Comparison of ENCODE assay signal across 14 mouse cellular contexts in genomic region chr16:55798845-55799244, GRCm38 (mm10). TPM values are rescaled to one million over a fixed set of nuclear protein-coding genes. Genes with fewer than 3 reads are reported as not detected.
DNase-seq lines count a peak whose midpoint lies in the region; ATAC-seq and TF ChIP-seq lines count a peak whose summit lies in the region.
"Had no signal": no experiment of that assay in that cellular context is flagged by ENCODE, and none has a peak within 500 bp of the region (broad histone marks: within the 10 kb centered on the region; RNA-seq: fewer than 3 reads in every experiment).

No protein-coding gene starts in this region.

- intact Hi-C loops in left cerebral cortex, postnatal 14 days (cut with DNase I), result no loop called here

- H3K9me3 ChIP-seq in liver, embryonic 11.5 days (ENCODE audit: control insufficient read depth, low read length), result no peaks in the 10 kb centered on the region
- no peaks in the 10 kb centered on the region for H3K9me3 ChIP-seq in lung, embryonic 15.5 days
- H3K9me3 ChIP-seq in kidney, embryonic 15.5 days (replicated peaks), result no peaks in the 10 kb centered on the region
- H3K9me3 ChIP-seq: embryonic facial prominence, embryonic 12.5 days; limb, embryonic 12.5 days had no signal

- no peak for TF ChIP-seq POLR2A in liver, adult 2 months (IDR thresholded peaks at IDR 0.05; ENCODE audit: extremely low read depth, insufficient read depth, low read length)

- no peak overlapping the region for H3K4me3 ChIP-seq in liver, adult 2 months (ENCODE audit: insufficient read depth, low read depth, low read length)
- H3K4me3 ChIP-seq in liver, embryonic 11.5 days (ENCODE audit: low read depth, low read length), result no peak overlapping the region
- no peak overlapping the region for H3K4me3 ChIP-seq in lung, embryonic 15.5 days
- no peak overlapping the region for H3K4me3 ChIP-seq in kidney, embryonic 15.5 days (replicated peaks)
- H3K4me3 ChIP-seq: embryonic facial prominence, embryonic 12.5 days; limb, embryonic 12.5 days had no signal

- no peak overlapping the region for H3K4me2 ChIP-seq in liver, embryonic 11.5 days
- H3K4me2 ChIP-seq in lung, embryonic 15.5 days, result no peak overlapping the region
- H3K4me2 ChIP-seq in kidney, embryonic 15.5 days, result no peak overlapping the region
- H3K4me2 ChIP-seq: embryonic facial prominence, embryonic 12.5 days; limb, embryonic 12.5 days had no signal

- no peak for ATAC-seq in liver, embryonic 11.5 days (replicated peaks; ENCODE audit: low FRiP score)
- ATAC-seq in lung, embryonic 15.5 days (ENCODE audit: borderline replicate concordance, extremely low read depth, low FRiP score, low TSS enrichment), result peak; percentile 91; the same call in 1 of the 2 replicates
- ATAC-seq in megakaryocyte progenitor cell, adult 5-6 weeks (replicated peaks; ENCODE audit: poor library complexity), result peak; percentile 90
- no peak for ATAC-seq in kidney, embryonic 15.5 days (replicated peaks; ENCODE audit: low FRiP score)

- H3K27me3 ChIP-seq in liver, adult 2 months (ENCODE audit: control insufficient read depth, insufficient read depth, low read length), result no peaks in the 10 kb centered on the region
- H3K27me3 ChIP-seq in liver, embryonic 11.5 days (replicated peaks; ENCODE audit: control insufficient read depth, insufficient read depth, low read length), result no peaks in the 10 kb centered on the region
- H3K27me3 ChIP-seq in lung, embryonic 15.5 days, result no peaks in the 10 kb centered on the region
- no peaks in the 10 kb centered on the region for H3K27me3 ChIP-seq in kidney, embryonic 15.5 days
- H3K27me3 ChIP-seq: embryonic facial prominence, embryonic 12.5 days; limb, embryonic 12.5 days had no signal

- no peak for TF ChIP-seq CTCF in liver, adult 2 months (IDR thresholded peaks at IDR 0.05; ENCODE audit: low read depth, low read length)

- H3K79me2 ChIP-seq in liver, adult 2 months (ENCODE audit: control insufficient read depth, insufficient read depth, low read length), result no peaks in the 10 kb centered on the region

- peak; percentile 65 for DNase-seq in liver, adult 2 months (ENCODE audit: extremely low read depth, low read depth, low spot score)
- DNase-seq in liver, embryonic 11.5 days (ENCODE audit: low spot score), result no peak
- peak; percentile 85 for DNase-seq in NIH3T3 (ENCODE audit: low read depth)
- no peak for DNase-seq in layer of hippocampus, adult 9-10 months (ENCODE audit: low spot score)
- DNase-seq in left cerebral cortex, postnatal 14 days (ENCODE audit: low spot score in 2 of 2), result no peak
- DNase-seq: cerebellum, postnatal 36 days; heart, postnatal 14 days; kidney, postnatal 10 days; layer of hippocampus, postnatal 36 days had no signal

- no peaks in the 10 kb centered on the region for H3K4me1 ChIP-seq in liver, adult 2 months (ENCODE audit: control insufficient read depth, insufficient read depth, low read length)
- no peaks in the 10 kb centered on the region for H3K4me1 ChIP-seq in liver, embryonic 11.5 days (replicated peaks; ENCODE audit: control insufficient read depth, insufficient read depth, low read length)
- no peaks in the 10 kb centered on the region for H3K4me1 ChIP-seq in lung, embryonic 15.5 days
- no peaks in the 10 kb centered on the region for H3K4me1 ChIP-seq in kidney, embryonic 15.5 days
- H3K4me1 ChIP-seq: embryonic facial prominence, embryonic 12.5 days had no signal

- no peaks in the 10 kb centered on the region for H3K36me3 ChIP-seq in liver, adult 2 months (ENCODE audit: control insufficient read depth, insufficient read depth, low read length)
- H3K36me3 ChIP-seq in liver, embryonic 11.5 days (ENCODE audit: control insufficient read depth, insufficient read depth, low read length), result no peaks in the 10 kb centered on the region
- no peaks in the 10 kb centered on the region for H3K36me3 ChIP-seq in lung, embryonic 15.5 days
- H3K36me3 ChIP-seq in kidney, embryonic 15.5 days, result no peaks in the 10 kb centered on the region
- H3K36me3 ChIP-seq: embryonic facial prominence, embryonic 12.5 days; limb, embryonic 12.5 days had no signal

- no peak overlapping the region for H3K9ac ChIP-seq in liver, adult 2 months (ENCODE audit: low read depth, low read length)
- H3K9ac ChIP-seq in liver, embryonic 11.5 days (ENCODE audit: low read depth, low read length), result no peak overlapping the region
- no peak overlapping the region for H3K9ac ChIP-seq in lung, embryonic 15.5 days
- H3K9ac ChIP-seq in kidney, embryonic 15.5 days, result no peak overlapping the region
- H3K9ac ChIP-seq: embryonic facial prominence, embryonic 12.5 days; limb, embryonic 12.5 days had no signal

- H3K27ac ChIP-seq in liver, adult 2 months (replicated peaks; ENCODE audit: insufficient read depth, low read depth, low read length), result no peak overlapping the region
- no peak overlapping the region for H3K27ac ChIP-seq in liver, embryonic 11.5 days (ENCODE audit: low read depth, low read length)
- no peak overlapping the region for H3K27ac ChIP-seq in lung, embryonic 15.5 days
- H3K27ac ChIP-seq in kidney, embryonic 15.5 days, result no peak overlapping the region
- H3K27ac ChIP-seq: embryonic facial prominence, embryonic 12.5 days; limb, embryonic 12.5 days had no signal

- 25% methylated on average over 7 of the region's 7 CpGs for WGBS in liver, adult 2 months
- 70% methylated on average over 7 of the region's 7 CpGs for WGBS in liver, embryonic 11.5 days
- 50% methylated on average over 7 of the region's 7 CpGs for WGBS in lung, embryonic 15.5 days
- 77% methylated on average over 7 of the region's 7 CpGs for WGBS in kidney, embryonic 15.5 days

RNA-seq across cellular contexts. Expression of gene Nfkbiz, which starts 39.9 kb away (rescaled TPM):
- total RNA-seq in liver, adult 2 months (2014; rRNA removed), result 3.7 and 4.2 TPM in 2 replicates
- polyA plus RNA-seq in liver, adult 2 months (2012; rRNA removed), result 4.1 and 4.5 TPM in 2 replicates
- 4.5 and 4.6 TPM in 2 replicates for polyA plus RNA-seq in liver, embryonic 11.5 days (2014; fragmentation: Nextera tagmentation; extraction: Ambion mirVana)
- polyA plus RNA-seq in lung, embryonic 15.5 days (2015; fragmentation: Nextera tagmentation; extraction: Ambion mirVana), result 7.5 and 8.0 TPM in 2 replicates
- 12.3 and 24.5 TPM in 2 replicates for total RNA-seq in megakaryocyte progenitor cell, adult 5-6 weeks (2015)
- total RNA-seq in megakaryocyte progenitor cell, adult 5-6 weeks (2017), result 8.0 and 13.7 TPM in 2 replicates
- total RNA-seq in left cerebral cortex, postnatal 14 days (2021), result 1 to 10 TPM; 3.1 to 3.5 TPM
- 3.8 and 4.3 TPM in 2 replicates for polyA plus RNA-seq in kidney, embryonic 15.5 days (2015; fragmentation: Nextera tagmentation; extraction: Ambion mirVana)

Comparison
In these comparisons a context has a peak if more than half of its experiments do, and no peak if none do; other contexts are left out.
1. DNase-seq: peak in liver, adult 2 months (single experiment) and NIH3T3 (single experiment); none in liver, embryonic 11.5 days (single experiment), layer of hippocampus, adult 9-10 months (single experiment) and left cerebral cortex, postnatal 14 days (0 of 2).
2. ATAC-seq: peak in lung, embryonic 15.5 days (single experiment) and megakaryocyte progenitor cell, adult 5-6 weeks (single experiment); none in liver, embryonic 11.5 days (single experiment) and kidney, embryonic 15.5 days (single experiment).